Mouse (Mus musculus): ENCODE data around the gene Ripply3. TPM values are rescaled to one million over a fixed set of nuclear protein-coding genes. Genes with fewer than 3 reads are reported as not detected.

Gene Ripply3
- polyA plus RNA-seq, 1 experiment from 2014 or later: 1.9 TPM

GRCm38 (mm10) chr16:94362174-94362873 lies 34.1 kb downstream of the Ripply3 start:
- 0 out of 2 replicates have a peak, but pooled peaks have one; percentile 24 for ATAC-seq (ENCODE audit: low read depth)
- H3K4me2 ChIP-seq (ENCODE audit: low read depth, low read length): no peak overlapping the region
- H3K27me3 ChIP-seq (ENCODE audit: control insufficient read depth, insufficient read depth, low read depth, low read length): no peaks in the 10 kb centered on the region
- H3K9ac ChIP-seq (ENCODE audit: low read depth, low read length): no peak overlapping the region
- WGBS (ENCODE audit: insufficient replicate concordance): 40% methylated on average over 10 of the region's 10 CpGs
- H3K27ac ChIP-seq (ENCODE audit: low read length): no peak overlapping the region
- H3K4me3 ChIP-seq (ENCODE audit: low read depth, low read length): no peak overlapping the region
- H3K9me3 ChIP-seq (replicated peaks; ENCODE audit: control insufficient read depth, low read length): no peaks in the 10 kb centered on the region
- no peaks in the 10 kb centered on the region for H3K36me3 ChIP-seq (ENCODE audit: control insufficient read depth, insufficient read depth)
- peaks cover 3% of the 10 kb centered on the region for H3K4me1 ChIP-seq (ENCODE audit: control insufficient read depth, low read depth, low read length)

DNA sequence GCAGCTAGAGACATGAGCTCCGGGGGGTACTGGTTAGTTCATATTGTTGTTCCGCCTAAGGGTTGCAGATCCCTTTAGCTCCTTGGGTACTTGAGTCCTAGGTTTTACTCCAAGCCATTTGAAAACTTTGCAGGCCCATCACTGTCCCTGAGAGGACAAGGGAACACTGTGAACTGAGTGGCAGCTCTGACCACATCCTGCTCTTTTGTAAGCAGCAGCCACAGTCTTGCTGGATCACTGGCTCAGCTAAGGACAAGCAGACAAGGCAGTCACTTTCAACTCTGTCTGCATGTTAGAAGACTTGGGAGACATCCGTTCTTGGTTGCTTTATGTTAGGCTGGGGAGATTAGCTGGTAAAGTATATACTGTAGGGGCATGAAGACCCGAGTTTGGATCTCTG lies 35.6 kb downstream of the Ripply3 start:
- no peak overlapping the region for H3K27ac ChIP-seq (ENCODE audit: low read length)

GRCm38 (mm10) chr16:94365435-94365834 lies 37.2 kb downstream of the Ripply3 start:
- H3K4me1 ChIP-seq (ENCODE audit: control insufficient read depth, low read depth, low read length): peaks cover 9% of the 10 kb centered on the region
- no peaks in the 10 kb centered on the region for H3K9me3 ChIP-seq (replicated peaks; ENCODE audit: control insufficient read depth, low read length)
- H3K9ac ChIP-seq (ENCODE audit: low read depth, low read length): no peak overlapping the region
- H3K4me2 ChIP-seq (ENCODE audit: low read depth, low read length): no peak overlapping the region
- H3K27ac ChIP-seq (ENCODE audit: low read length): no peak overlapping the region
- H3K4me3 ChIP-seq (ENCODE audit: low read depth, low read length): no peak overlapping the region
- no peaks in the 10 kb centered on the region for H3K27me3 ChIP-seq (ENCODE audit: control insufficient read depth, insufficient read depth, low read depth, low read length)
- 72% methylated on average over 3 of the region's 3 CpGs for WGBS (ENCODE audit: insufficient replicate concordance)
- no peaks in the 10 kb centered on the region for H3K36me3 ChIP-seq (ENCODE audit: control insufficient read depth, insufficient read depth)
- no peak for ATAC-seq (ENCODE audit: low read depth)

More for the DNA sequence above, 35.6 kb downstream of the Ripply3 start:
- no peak for ATAC-seq (ENCODE audit: low read depth)
- WGBS (ENCODE audit: insufficient replicate concordance): 57% methylated on average over 4 of the region's 4 CpGs
- Histone ChIP-seq H3K9me3 (replicated peaks; ENCODE audit: control insufficient read depth, low read length) (no peaks in the 10 kb centered on the region), H3K36me3 (ENCODE audit: control insufficient read depth, insufficient read depth) (no peaks in the 10 kb centered on the region), H3K4me3 (ENCODE audit: low read depth, low read length) (no peak overlapping the region), H3K27me3 (ENCODE audit: control insufficient read depth, insufficient read depth, low read depth, low read length) (no peaks in the 10 kb centered on the region), H3K4me2 (ENCODE audit: low read depth, low read length) (no peak overlapping the region), H3K9ac (ENCODE audit: low read depth, low read length) (no peak overlapping the region), H3K4me1 (ENCODE audit: control insufficient read depth, low read depth, low read length) (peaks cover 3% of the 10 kb centered on the region)

- H3K27me3 ChIP-seq (ENCODE audit: control insufficient read depth, insufficient read depth, low read depth, low read length): no peaks in the 10 kb centered on the region
- no peak for ATAC-seq (ENCODE audit: low read depth)
- WGBS (ENCODE audit: insufficient replicate concordance): 6% methylated on average over 6 of the region's 6 CpGs
Measured at GRCm38 (mm10) chr16:94369596-94370172, 41.5 kb downstream of the Ripply3 start.

GRCm38 (mm10) chr16:94370173-94370914 lies 42.1 kb downstream of the Ripply3 start, which contains the start of gene Ttc3:
Ttc3 (plus strand) TSS chr16:94370618.
- ATAC-seq (ENCODE audit: low read depth): peak; percentile 78
- Histone ChIP-seq H3K9me3 (replicated peaks; ENCODE audit: control insufficient read depth, low read length) (no peaks in the 10 kb centered on the region), H3K4me1 (ENCODE audit: control insufficient read depth, low read depth, low read length) (peaks cover 11% of the 10 kb centered on the region), H3K36me3 (ENCODE audit: control insufficient read depth, insufficient read depth) (no peaks in the 10 kb centered on the region), H3K4me3 (ENCODE audit: low read depth, low read length) (peak within 1 kb of the TSS; percentile 84), H3K9ac (ENCODE audit: low read depth, low read length) (peak within 1 kb of the TSS; percentile 79), H3K27me3 (ENCODE audit: control insufficient read depth, insufficient read depth, low read depth, low read length) (no peaks in the 10 kb centered on the region), H3K27ac (ENCODE audit: low read length) (peak within 1 kb of the TSS; percentile 85), H3K4me2 (ENCODE audit: low read depth, low read length) (peak within 1 kb of the TSS; percentile 97)
- under 1% methylated on average over 79 of the region's 79 CpGs for WGBS (ENCODE audit: insufficient replicate concordance)

More at GRCm38 (mm10) chr16:94369596-94370172, 41.5 kb downstream of the Ripply3 start:
- Histone ChIP-seq H3K9me3 (replicated peaks; ENCODE audit: control insufficient read depth, low read length) (no peaks in the 10 kb centered on the region), H3K27ac (ENCODE audit: low read length) (peak overlapping the region; percentile 85), H3K4me1 (ENCODE audit: control insufficient read depth, low read depth, low read length) (peaks cover 11% of the 10 kb centered on the region), H3K4me3 (ENCODE audit: low read depth, low read length) (peak overlapping the region; percentile 84), H3K4me2 (ENCODE audit: low read depth, low read length) (peak overlapping the region; percentile 97), H3K36me3 (ENCODE audit: control insufficient read depth, insufficient read depth) (no peaks in the 10 kb centered on the region), H3K9ac (ENCODE audit: low read depth, low read length) (peak overlapping the region; percentile 79)

DNA sequence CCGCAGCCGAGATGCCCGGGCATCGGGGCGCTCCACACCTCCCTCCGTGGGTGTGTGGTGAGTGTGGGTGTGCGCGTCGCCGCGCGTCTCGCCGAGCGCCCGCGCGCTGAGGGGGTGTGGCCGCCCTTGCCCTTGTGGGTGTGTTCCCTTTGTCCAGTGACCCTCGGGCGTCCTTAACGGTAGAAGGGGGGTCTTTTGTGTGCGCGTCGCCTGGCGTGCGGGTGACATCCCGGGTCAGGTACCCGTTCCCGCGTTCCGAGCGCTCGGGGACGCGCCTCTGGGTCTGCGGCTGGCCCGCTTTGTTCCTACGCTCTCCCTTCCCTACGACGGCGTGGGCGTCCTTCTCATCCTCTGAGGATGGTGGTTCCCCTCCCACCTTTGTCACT lies 42.7 kb downstream of the Ripply3 start:
- H3K9ac ChIP-seq (ENCODE audit: low read depth, low read length): peak overlapping the region; percentile 79
- 0% methylated on average over 42 of the region's 43 CpGs for WGBS (ENCODE audit: insufficient replicate concordance)
- ATAC-seq (ENCODE audit: low read depth): peak; percentile 80
- H3K4me2 ChIP-seq (ENCODE audit: low read depth, low read length): peak overlapping the region; percentile 97
- H3K4me1 ChIP-seq (ENCODE audit: control insufficient read depth, low read depth, low read length): peaks cover 11% of the 10 kb centered on the region
- H3K27me3 ChIP-seq (ENCODE audit: control insufficient read depth, insufficient read depth, low read depth, low read length): no peaks in the 10 kb centered on the region
- H3K27ac ChIP-seq (ENCODE audit: low read length): peak overlapping the region; percentile 85
- H3K36me3 ChIP-seq (ENCODE audit: control insufficient read depth, insufficient read depth): no peaks in the 10 kb centered on the region
- H3K4me3 ChIP-seq (ENCODE audit: low read depth, low read length): peak overlapping the region; percentile 84
- no peaks in the 10 kb centered on the region for H3K9me3 ChIP-seq (replicated peaks; ENCODE audit: control insufficient read depth, low read length)

DNA sequence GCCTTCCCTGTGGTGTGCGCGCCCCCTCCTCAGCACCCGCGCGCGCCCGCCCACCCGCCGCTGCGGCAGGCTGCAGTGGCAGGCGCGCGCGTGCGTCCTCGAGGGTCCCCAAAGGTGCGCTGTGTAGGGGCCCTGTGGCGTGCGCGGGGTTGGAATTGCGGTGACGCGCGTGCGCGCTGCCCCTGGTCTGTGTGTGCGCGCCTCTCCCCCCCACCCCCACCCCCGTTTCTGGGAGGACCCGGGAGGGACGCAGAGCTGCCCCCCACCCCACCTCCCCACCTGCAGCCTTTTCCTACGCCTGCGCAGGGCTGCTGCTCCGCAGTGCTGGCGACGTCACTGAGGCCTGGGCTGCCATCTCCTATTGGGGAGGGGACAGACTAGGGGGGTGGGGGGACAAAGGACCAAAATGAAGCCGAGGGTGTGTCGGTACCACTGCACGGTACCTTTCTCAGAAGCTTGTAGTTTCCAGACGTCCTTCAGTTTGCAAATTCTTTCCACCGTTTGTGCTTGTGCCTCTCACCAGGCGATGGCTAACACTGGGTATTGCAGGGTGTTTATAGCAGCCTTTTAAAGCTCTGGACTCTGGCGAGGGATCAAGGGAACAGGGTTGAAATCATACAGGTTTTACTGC lies 43.2 kb downstream of the Ripply3 start, which contains the start of gene Pigp:
Pigp (minus strand) TSS at position 542 of the 631 bp plus-strand sequence.
- under 1% methylated on average over 43 of the region's 43 CpGs for WGBS (ENCODE audit: insufficient replicate concordance)
- Histone ChIP-seq H3K4me2 (ENCODE audit: low read depth, low read length) (peak within 1 kb of the TSS; percentile 97), H3K9me3 (replicated peaks; ENCODE audit: control insufficient read depth, low read length) (no peaks in the 10 kb centered on the region), H3K4me3 (ENCODE audit: low read depth, low read length) (peak within 1 kb of the TSS; percentile 84), H3K27ac (ENCODE audit: low read length) (peak within 1 kb of the TSS; percentile 85), H3K27me3 (ENCODE audit: control insufficient read depth, insufficient read depth, low read depth, low read length) (no peaks in the 10 kb centered on the region), H3K36me3 (ENCODE audit: control insufficient read depth, insufficient read depth) (no peaks in the 10 kb centered on the region), H3K9ac (ENCODE audit: low read depth, low read length) (peak within 1 kb of the TSS; percentile 79), H3K4me1 (ENCODE audit: control insufficient read depth, low read depth, low read length) (peaks cover 11% of the 10 kb centered on the region)
- peak; percentile 53 for ATAC-seq (ENCODE audit: low read depth)

DNA sequence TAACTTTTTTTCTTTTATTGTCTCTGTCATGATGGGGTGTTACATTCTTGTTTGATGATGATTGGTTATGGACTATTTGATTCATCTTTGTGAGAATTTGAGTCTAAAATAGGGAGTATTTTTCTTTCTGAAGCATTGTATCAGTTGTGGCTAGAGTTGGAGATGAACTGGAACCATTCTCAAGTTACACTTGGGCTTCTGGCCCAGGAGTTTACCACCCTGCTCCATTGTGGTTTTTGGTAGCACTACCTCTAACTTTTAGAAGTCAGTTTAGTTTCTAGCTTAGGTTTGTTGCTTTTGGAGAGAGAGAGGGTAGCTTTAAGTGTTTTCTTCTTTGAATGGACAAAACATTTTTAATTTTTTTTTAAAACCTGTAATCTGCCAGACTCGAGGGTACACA lies 51.2 kb downstream of the Ripply3 start:
- H3K4me2 ChIP-seq (ENCODE audit: low read depth, low read length): no peak overlapping the region
- ATAC-seq (ENCODE audit: low read depth): no peak
- H3K27ac ChIP-seq (ENCODE audit: low read length): no peak overlapping the region
- no peak overlapping the region for H3K4me3 ChIP-seq (ENCODE audit: low read depth, low read length)
- whole genome bisulfite sequencing (ENCODE audit: insufficient replicate concordance): 46% methylated on average over 1 of the region's 1 CpGs
- H3K4me1 ChIP-seq (ENCODE audit: control insufficient read depth, low read depth, low read length): no peaks in the 10 kb centered on the region; the same call in 1 of the 2 replicates
- no peak overlapping the region for H3K9ac ChIP-seq (ENCODE audit: low read depth, low read length)
- H3K27me3 ChIP-seq (ENCODE audit: control insufficient read depth, insufficient read depth, low read depth, low read length): no peaks in the 10 kb centered on the region
- H3K9me3 ChIP-seq (replicated peaks; ENCODE audit: control insufficient read depth, low read length): no peaks in the 10 kb centered on the region
- no peaks in the 10 kb centered on the region for H3K36me3 ChIP-seq (ENCODE audit: control insufficient read depth, insufficient read depth)

Measured in liver, embryonic 16.5 days (tissue).